Mouse (Mus musculus): ENCODE measurements around the gene Gga2. TPM values are rescaled to one million over a fixed set of nuclear protein-coding genes. Genes with fewer than 3 reads are reported as not detected.

The Gga2 gene
- polyA plus RNA-seq, 1 experiment from 2014 or later = 50.5 TPM

DNA sequence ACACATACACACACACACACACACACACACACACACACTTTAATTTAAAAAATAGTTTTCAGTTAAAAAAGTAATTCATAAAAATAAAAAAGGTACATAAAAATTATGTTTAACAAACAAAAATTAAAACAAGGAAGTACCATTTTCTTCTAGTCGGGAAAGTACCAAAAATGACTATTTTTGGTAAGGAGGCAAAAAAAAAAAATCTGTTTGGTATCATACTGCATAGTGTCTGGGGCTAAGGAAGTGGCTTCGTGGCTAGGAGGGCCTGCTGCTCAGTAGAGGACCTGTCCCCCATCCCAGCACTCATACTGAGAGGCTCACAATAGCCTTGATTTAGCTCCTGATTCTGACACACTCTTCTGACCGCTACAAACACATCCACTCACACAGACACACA lies 49.3 kb downstream of the Gga2 start:
- no peaks in the 10 kb centered on the region for H3K4me1 ChIP-seq (ENCODE audit: control insufficient read depth, insufficient read depth, low read length)
- no peak overlapping the region for H3K27ac ChIP-seq (ENCODE audit: low read length)
- H3K36me3 ChIP-seq (ENCODE audit: control insufficient read depth, insufficient read depth, low read length) = peaks cover 18% of the 10 kb centered on the region
- ATAC-seq = no peak
- no peaks in the 10 kb centered on the region for H3K9me3 ChIP-seq (replicated peaks; ENCODE audit: control insufficient read depth, low read length, poor library complexity, severe bottlenecking)
- no peak overlapping the region for H3K4me2 ChIP-seq (ENCODE audit: low read length)
- H3K27me3 ChIP-seq (ENCODE audit: control insufficient read depth, insufficient read depth, low read depth, low read length) = no peaks in the 10 kb centered on the region
- 89% methylated on average over 3 of the region's 3 CpGs for WGBS
- no peak overlapping the region for H3K9ac ChIP-seq (ENCODE audit: low read depth, low read length)
- H3K4me3 ChIP-seq (ENCODE audit: low read depth, low read length) = no peak overlapping the region

DNA sequence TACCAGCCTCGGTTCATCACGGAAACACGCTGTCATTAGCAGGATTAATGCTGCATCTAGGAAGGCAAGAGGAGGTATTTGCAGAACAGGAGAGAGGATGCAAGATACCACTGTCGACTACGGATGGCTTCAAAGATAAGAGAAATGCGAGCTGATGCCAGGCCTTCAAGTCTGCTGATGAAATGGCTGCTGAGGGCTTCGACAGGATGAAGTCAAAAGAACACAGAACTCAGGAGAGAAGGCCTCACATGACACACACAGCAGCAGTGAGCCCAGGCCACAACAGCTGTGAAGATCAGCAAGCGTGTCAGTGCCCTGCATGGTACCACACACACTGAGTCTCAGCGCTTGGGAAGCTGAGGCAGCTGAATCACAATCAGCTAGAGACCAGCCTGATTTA lies 50.8 kb downstream of the Gga2 start:
- no peak overlapping the region for H3K4me3 ChIP-seq (ENCODE audit: low read depth, low read length)
- no peak overlapping the region for H3K27ac ChIP-seq (ENCODE audit: low read length)
- no peak overlapping the region for H3K4me2 ChIP-seq (ENCODE audit: low read length)
- H3K4me1 ChIP-seq (ENCODE audit: control insufficient read depth, insufficient read depth, low read length) = no peaks in the 10 kb centered on the region
- H3K9me3 ChIP-seq (replicated peaks; ENCODE audit: control insufficient read depth, low read length, poor library complexity, severe bottlenecking) = no peaks in the 10 kb centered on the region
- 92% methylated on average over 9 of the region's 9 CpGs for WGBS
- no peaks in the 10 kb centered on the region for H3K27me3 ChIP-seq (ENCODE audit: control insufficient read depth, insufficient read depth, low read depth, low read length)
- no peak for ATAC-seq
- H3K9ac ChIP-seq (ENCODE audit: low read depth, low read length) = no peak overlapping the region
- H3K36me3 ChIP-seq (ENCODE audit: control insufficient read depth, insufficient read depth, low read length) = peaks cover 18% of the 10 kb centered on the region

DNA sequence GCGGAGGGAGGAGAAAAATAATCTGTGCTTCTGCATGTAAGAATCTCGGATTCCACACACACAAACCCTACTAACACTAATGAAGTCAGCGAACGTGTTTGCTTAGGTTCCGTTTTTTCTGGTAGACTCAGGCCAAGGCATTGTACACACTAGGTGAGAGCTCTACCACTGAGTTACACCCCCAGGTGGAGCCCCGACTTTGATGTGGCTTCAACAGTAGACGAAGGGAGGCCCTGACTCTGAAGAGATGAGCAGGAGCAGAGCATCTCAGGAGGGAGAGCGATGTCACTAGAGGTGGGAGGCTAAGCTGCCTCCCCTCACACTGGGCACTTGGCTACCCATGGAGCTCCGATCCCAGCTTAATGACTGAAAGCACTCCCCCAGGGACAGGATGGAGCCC lies 52.2 kb downstream of the Gga2 start:
- H3K36me3 ChIP-seq (ENCODE audit: control insufficient read depth, insufficient read depth, low read length) = peaks cover 16% of the 10 kb centered on the region
- no peaks in the 10 kb centered on the region for H3K27me3 ChIP-seq (ENCODE audit: control insufficient read depth, insufficient read depth, low read depth, low read length)
- no peak overlapping the region for H3K4me2 ChIP-seq (ENCODE audit: low read length)
- H3K4me1 ChIP-seq (ENCODE audit: control insufficient read depth, insufficient read depth, low read length) = no peaks in the 10 kb centered on the region
- no peak overlapping the region for H3K4me3 ChIP-seq (ENCODE audit: low read depth, low read length)
- no peak for ATAC-seq
- H3K9me3 ChIP-seq (replicated peaks; ENCODE audit: control insufficient read depth, low read length, poor library complexity, severe bottlenecking) = no peaks in the 10 kb centered on the region
- WGBS = 88% methylated on average over 9 of the region's 9 CpGs
- no peak overlapping the region for H3K27ac ChIP-seq (ENCODE audit: low read length)
- H3K9ac ChIP-seq (ENCODE audit: low read depth, low read length) = no peak overlapping the region

DNA sequence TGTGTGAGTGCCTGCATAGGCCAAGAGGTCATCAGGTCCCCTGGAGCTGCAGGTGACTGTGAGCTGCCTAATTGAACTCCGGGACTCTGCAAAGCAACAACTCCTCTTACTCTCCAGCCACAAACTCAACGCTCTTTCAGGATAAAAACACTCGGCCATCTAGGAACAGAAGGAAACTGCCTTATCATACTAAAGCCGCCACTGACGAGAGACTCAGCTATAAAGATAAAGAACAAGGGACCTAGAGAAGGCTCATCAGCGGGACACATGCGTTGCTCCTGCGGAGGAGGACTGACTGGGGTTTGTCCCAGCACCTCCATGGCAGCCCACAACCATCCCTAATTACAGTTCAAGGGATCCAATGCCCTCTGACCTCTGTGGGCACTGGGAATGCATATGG lies 52.8 kb downstream of the Gga2 start:
- ATAC-seq = no peak
- H3K9ac ChIP-seq (ENCODE audit: low read depth, low read length) = no peak overlapping the region
- 91% methylated on average over 8 of the region's 8 CpGs for WGBS
- H3K4me2 ChIP-seq (ENCODE audit: low read length) = no peak overlapping the region
- H3K4me3 ChIP-seq (ENCODE audit: low read depth, low read length) = no peak overlapping the region
- no peak overlapping the region for H3K27ac ChIP-seq (ENCODE audit: low read length)
- peaks cover 13% of the 10 kb centered on the region for H3K36me3 ChIP-seq (ENCODE audit: control insufficient read depth, insufficient read depth, low read length)
- H3K9me3 ChIP-seq (replicated peaks; ENCODE audit: control insufficient read depth, low read length, poor library complexity, severe bottlenecking) = no peaks in the 10 kb centered on the region
- no peaks in the 10 kb centered on the region for H3K27me3 ChIP-seq (ENCODE audit: control insufficient read depth, insufficient read depth, low read depth, low read length)
- no peaks in the 10 kb centered on the region for H3K4me1 ChIP-seq (ENCODE audit: control insufficient read depth, insufficient read depth, low read length)

DNA sequence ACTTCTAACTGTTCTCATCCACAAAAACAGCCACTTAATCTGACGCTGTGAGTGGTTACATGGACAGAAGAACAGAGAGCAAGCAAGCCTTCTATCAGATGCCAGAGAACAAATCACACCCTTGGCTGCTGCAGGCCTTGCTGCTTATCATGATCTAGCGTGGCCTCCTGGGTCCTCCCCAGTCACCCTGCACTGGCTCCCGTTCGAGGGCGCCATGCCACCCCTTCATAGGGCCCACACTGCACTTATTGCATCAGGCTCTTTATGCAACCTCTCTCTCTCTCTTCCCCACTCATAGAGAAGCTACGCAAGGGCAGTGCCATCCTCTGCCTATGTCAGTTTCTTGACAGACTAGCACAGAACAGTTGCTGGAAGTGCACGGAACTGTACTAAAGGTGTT lies 54.9 kb downstream of the Gga2 start:
- Histone ChIP-seq H3K36me3 (ENCODE audit: control insufficient read depth, insufficient read depth, low read length) (peaks cover 11% of the 10 kb centered on the region), H3K27me3 (ENCODE audit: control insufficient read depth, insufficient read depth, low read depth, low read length) (no peaks in the 10 kb centered on the region), H3K4me2 (ENCODE audit: low read length) (no peak overlapping the region), H3K4me3 (ENCODE audit: low read depth, low read length) (no peak overlapping the region), H3K9ac (ENCODE audit: low read depth, low read length) (no peak overlapping the region), H3K9me3 (replicated peaks; ENCODE audit: control insufficient read depth, low read length, poor library complexity, severe bottlenecking) (no peaks in the 10 kb centered on the region), H3K4me1 (ENCODE audit: control insufficient read depth, insufficient read depth, low read length) (no peaks in the 10 kb centered on the region), H3K27ac (ENCODE audit: low read length) (no peak overlapping the region)
- WGBS = 95% methylated on average over 7 of the region's 7 CpGs
- ATAC-seq = no peak

DNA sequence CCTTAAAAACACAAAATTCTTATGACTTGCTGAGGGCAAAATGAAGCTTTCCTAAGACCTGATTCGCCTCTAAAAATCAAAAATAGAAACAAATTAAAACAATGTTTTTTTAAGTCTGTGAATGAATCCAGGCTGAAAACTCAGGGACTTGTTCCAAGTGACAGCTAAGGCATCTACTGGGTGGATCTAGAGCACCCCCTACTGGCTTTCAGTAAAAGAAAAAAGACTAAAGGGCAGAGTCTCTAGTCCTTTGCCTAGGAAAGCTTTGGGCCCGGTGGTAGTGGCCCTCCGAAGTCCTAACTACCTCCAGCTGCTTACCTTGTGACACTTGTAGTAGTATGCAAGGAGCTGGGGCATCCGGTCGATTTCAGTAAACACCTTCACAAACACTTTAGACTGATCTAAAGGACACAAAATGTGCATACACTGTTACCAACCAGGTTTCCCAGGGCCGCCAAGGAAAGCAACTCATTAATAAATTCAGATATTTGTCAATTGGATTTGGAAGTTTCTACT lies 57.1 kb downstream of the Gga2 start:
- no peak for ATAC-seq
- H3K4me2 ChIP-seq (ENCODE audit: low read length) = no peak overlapping the region
- H3K4me3 ChIP-seq (ENCODE audit: low read depth, low read length) = no peak overlapping the region
- no peaks in the 10 kb centered on the region; the same call in 1 of the 2 replicates for H3K36me3 ChIP-seq (ENCODE audit: control insufficient read depth, insufficient read depth, low read length)
- 71% methylated on average over 6 of the region's 6 CpGs for whole genome bisulfite sequencing
- H3K4me1 ChIP-seq (ENCODE audit: control insufficient read depth, insufficient read depth, low read length) = no peaks in the 10 kb centered on the region
- H3K9ac ChIP-seq (ENCODE audit: low read depth, low read length) = no peak overlapping the region
- H3K27ac ChIP-seq (ENCODE audit: low read length) = no peak overlapping the region
- H3K27me3 ChIP-seq (ENCODE audit: control insufficient read depth, insufficient read depth, low read depth, low read length) = no peaks in the 10 kb centered on the region
- no peaks in the 10 kb centered on the region for H3K9me3 ChIP-seq (replicated peaks; ENCODE audit: control insufficient read depth, low read length, poor library complexity, severe bottlenecking)

DNA sequence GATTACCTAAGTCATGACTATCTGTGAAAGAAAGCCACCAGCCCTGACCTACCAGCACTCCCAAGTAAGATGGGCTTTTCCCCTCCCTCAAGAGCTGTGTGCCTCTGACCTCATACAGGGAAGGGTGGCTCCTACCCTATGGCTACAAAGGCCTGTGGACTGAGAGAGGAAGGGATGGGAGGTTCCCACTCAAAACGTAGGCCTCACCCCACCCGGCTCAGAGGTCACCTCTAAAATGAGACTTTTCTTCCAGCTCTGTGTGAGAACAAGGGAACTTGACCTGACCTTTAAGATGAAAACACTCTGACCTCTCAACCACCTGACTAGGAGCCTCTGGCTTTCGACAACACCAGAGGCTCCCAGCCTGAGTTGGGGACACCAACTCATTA lies 58.5 kb downstream of the Gga2 start:
- no peak overlapping the region for H3K4me2 ChIP-seq (ENCODE audit: low read length)
- H3K9me3 ChIP-seq (replicated peaks; ENCODE audit: control insufficient read depth, low read length, poor library complexity, severe bottlenecking) = no peaks in the 10 kb centered on the region
- no peaks in the 10 kb centered on the region for H3K4me1 ChIP-seq (ENCODE audit: control insufficient read depth, insufficient read depth, low read length)
- H3K27ac ChIP-seq (ENCODE audit: low read length) = no peak overlapping the region
- no peaks in the 10 kb centered on the region for H3K27me3 ChIP-seq (ENCODE audit: control insufficient read depth, insufficient read depth, low read depth, low read length)
- ATAC-seq = no peak
- H3K36me3 ChIP-seq (ENCODE audit: control insufficient read depth, insufficient read depth, low read length) = no peaks in the 10 kb centered on the region
- WGBS = 90% methylated on average over 3 of the region's 3 CpGs
- no peak overlapping the region for H3K9ac ChIP-seq (ENCODE audit: low read depth, low read length)
- no peak overlapping the region for H3K4me3 ChIP-seq (ENCODE audit: low read depth, low read length)

DNA sequence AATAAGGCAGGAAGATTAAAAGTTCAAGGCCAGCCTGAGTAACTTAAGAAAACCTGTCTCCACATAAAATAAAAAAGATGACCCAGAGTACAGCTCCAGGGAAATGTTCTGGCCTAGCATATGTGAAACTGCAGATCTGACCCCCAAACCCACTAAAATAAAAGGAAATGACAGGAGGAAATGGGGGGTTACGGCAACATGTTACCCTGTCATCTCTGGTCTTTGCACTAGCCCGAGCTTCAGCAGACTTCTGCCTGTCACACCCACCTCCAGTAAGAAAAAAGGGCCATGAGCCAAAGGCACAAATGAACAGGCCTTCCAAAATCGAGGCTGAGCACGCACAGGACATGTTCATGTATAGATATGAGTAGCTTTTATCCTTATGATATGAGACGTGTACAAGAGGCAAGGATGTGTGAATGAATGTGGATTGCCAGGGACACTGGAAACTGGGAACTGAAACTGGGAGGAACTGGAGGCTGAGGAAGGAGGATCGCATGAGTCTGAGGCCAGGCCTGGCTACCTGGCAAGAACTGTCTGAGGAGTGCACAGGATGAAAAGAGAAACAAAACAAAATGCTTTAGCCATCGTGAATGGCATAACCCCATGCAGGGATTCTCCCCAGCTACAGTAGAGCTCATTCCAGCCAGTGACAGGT lies 59.0 kb downstream of the Gga2 start:
- Histone ChIP-seq H3K27ac (ENCODE audit: low read length) (no peak overlapping the region), H3K27me3 (ENCODE audit: control insufficient read depth, insufficient read depth, low read depth, low read length) (no peaks in the 10 kb centered on the region), H3K36me3 (ENCODE audit: control insufficient read depth, insufficient read depth, low read length) (no peaks in the 10 kb centered on the region), H3K9me3 (replicated peaks; ENCODE audit: control insufficient read depth, low read length, poor library complexity, severe bottlenecking) (no peaks in the 10 kb centered on the region), H3K4me2 (ENCODE audit: low read length) (no peak overlapping the region), H3K4me3 (ENCODE audit: low read depth, low read length) (no peak overlapping the region), H3K4me1 (ENCODE audit: control insufficient read depth, insufficient read depth, low read length) (no peaks in the 10 kb centered on the region), H3K9ac (ENCODE audit: low read depth, low read length) (no peak overlapping the region)
- whole genome bisulfite sequencing = 93% methylated on average over 7 of the region's 7 CpGs
- no peak for ATAC-seq

DNA sequence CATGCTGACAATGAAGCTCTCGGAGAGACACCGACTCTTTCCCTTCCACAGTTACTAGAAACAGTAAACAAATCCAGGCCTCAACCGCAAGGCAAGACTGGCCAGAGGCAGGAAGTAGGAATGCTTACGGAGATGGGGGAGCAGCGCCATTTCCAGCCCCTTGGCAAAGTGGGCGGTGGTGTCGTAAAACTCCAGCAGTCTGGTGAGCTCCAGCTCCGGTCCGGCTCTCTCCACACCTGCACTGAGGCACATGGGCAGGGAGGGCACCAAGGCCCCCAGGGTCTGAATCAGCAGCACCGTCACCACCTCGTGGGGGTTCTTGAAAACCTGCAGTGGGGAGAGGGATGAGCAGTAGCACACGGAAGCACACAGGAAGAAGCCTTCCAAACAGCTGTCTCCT lies 65.2 kb downstream of the Gga2 start:
- WGBS = 91% methylated on average over 12 of the region's 12 CpGs

More for the DNA sequence above, 65.2 kb downstream of the Gga2 start:
- no peaks in the 10 kb centered on the region for H3K9me3 ChIP-seq (replicated peaks; ENCODE audit: control insufficient read depth, low read length, poor library complexity, severe bottlenecking)
- peaks cover 13% of the 10 kb centered on the region for H3K36me3 ChIP-seq (ENCODE audit: control insufficient read depth, insufficient read depth, low read length)
- H3K9ac ChIP-seq (ENCODE audit: low read depth, low read length) = no peak overlapping the region
- no peak overlapping the region for H3K4me3 ChIP-seq (ENCODE audit: low read depth, low read length)
- ATAC-seq = no peak
- H3K27me3 ChIP-seq (ENCODE audit: control insufficient read depth, insufficient read depth, low read depth, low read length) = no peaks in the 10 kb centered on the region
- H3K27ac ChIP-seq (ENCODE audit: low read length) = no peak overlapping the region
- H3K4me1 ChIP-seq (ENCODE audit: control insufficient read depth, insufficient read depth, low read length) = no peaks in the 10 kb centered on the region
- H3K4me2 ChIP-seq (ENCODE audit: low read length) = no peak overlapping the region
